Mouse (Mus musculus) mesoderm, embryonic 11.5 days (tissue): ENCODE measurements at regions not wholly inside any gene's neighbourhood (a gene's known extent, or its start where the extent isn't known, plus 50 kb on each side); places are given as distances from the start of the nearest gene placed in this dataset.

Experiments used
- DNase-seq: peaks from one replicate; pipeline ENCODE4 v3.0.0-alpha.2; 2012; ENCODE audit warnings: low read depth, low spot score

DNA sequence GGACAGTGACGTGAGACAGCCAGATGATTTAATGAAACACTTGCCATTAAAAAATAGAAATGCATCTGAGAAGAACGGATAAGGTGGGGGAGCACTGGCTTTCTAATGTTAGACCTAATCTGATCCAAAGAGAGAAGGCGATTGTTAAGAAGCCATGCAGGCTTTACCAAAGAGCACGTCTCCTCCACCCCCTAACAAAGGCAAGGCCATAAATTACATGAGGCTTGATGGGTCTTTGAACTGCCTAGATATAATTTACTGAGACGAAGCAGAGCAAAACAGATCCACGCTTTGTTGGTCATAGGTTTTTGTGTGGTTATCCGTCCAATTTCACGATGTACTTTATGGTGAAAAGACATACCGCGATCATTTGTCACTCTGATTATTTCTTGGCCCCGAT, 84.4 kb downstream of the Tspan8 start:
- DNase-seq: peak; percentile 29

DNA sequence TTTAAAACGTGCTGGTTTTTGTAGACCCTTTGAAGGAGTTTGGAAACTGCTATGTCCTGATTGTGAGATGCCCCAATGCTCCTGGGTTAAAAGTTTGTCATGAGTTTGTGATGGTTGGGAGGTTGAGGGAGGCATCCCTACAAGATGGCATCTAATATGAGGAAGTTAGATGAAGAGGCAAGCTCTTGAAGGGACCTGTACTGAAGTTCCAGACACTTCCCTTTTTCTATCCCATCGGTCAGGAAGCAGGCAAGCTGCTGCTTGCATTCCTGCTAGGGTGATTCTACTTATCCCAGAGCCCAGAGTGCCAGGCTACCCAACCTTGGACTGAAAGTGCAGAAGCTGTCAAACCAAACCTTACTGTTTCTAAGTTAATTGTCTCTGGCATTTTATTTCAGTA, 86.4 kb downstream of the Tspan8 start:
- no peak for DNase-seq

DNA sequence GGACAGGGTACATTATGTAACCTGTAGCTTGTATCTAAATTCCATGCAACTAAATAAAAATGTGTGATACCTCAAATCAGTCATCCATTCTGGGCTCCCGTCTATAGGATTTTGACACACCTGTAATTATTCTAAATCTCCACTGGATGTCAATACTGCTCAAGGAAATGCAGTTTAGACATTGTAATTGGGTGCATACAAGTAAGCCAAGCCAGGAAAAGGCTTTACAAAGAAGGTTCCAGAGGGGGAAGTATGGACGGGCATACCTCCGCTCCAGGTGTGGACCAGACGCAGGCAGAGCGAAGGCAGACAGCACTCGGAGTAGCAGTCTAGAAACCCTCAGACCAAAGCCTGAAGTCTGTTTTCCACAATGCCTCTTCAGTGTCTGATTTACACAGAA, 97.0 kb upstream of the Ptprr start:
- DNase-seq: no peak
